Mouse (Mus musculus): ENCODE data around the gene Dpf2. TPM values are rescaled to one million over a fixed set of nuclear protein-coding genes. Genes with fewer than 3 reads are reported as not detected.

Gene Dpf2
- total RNA-seq, 2 experiments from 2014 or later, result 87.8 to 88.4 TPM

GRCm38 (mm10) chr19:5848032-5848825 lies 64.6 kb downstream of the Dpf2 start:
- H3K4me3 ChIP-seq, result peak overlapping the region; percentile 94

DNA sequence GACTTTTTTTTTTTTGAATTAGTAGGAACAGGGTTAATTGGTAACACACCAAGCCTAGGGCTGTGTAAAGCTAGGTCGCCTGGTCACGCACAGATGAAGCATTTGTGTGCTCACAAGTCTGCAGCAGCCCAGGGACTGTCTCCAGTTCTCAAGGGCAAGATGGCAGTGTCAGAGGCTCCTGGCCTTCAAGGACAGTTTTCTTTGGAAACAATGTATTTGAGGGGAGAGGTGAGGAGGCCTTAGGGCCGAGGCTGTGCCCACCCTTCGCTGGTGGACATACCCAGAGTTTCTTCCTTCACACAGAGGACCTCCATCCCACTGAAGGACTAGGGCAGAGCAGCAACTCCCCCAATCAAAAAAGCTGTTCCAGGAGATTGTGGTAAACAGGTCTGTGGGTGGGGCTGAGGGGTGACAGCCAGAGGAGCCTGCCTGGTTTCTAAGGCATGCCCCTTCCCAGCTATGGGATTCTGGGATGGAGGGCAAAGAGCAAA lies 65.5 kb downstream of the Dpf2 start:
- DNase-seq, result peak; percentile 70
- intact Hi-C loops (cut with DNase I), result no loop called here
- Histone ChIP-seq H3K27ac (peak overlapping the region; percentile 98), H3K4me3 (peak overlapping the region; percentile 94)
- no peak for TF ChIP-seq CTCF (IDR thresholded peaks at IDR 0.05)

More at GRCm38 (mm10) chr19:5848032-5848825, 64.6 kb downstream of the Dpf2 start:
- TF ChIP-seq CTCF (IDR thresholded peaks at IDR 0.05), result no peak
- intact Hi-C loops (cut with DNase I), result no loop called here
- peak; percentile 92 for DNase-seq
- peak overlapping the region; percentile 98 for H3K27ac ChIP-seq

DNA sequence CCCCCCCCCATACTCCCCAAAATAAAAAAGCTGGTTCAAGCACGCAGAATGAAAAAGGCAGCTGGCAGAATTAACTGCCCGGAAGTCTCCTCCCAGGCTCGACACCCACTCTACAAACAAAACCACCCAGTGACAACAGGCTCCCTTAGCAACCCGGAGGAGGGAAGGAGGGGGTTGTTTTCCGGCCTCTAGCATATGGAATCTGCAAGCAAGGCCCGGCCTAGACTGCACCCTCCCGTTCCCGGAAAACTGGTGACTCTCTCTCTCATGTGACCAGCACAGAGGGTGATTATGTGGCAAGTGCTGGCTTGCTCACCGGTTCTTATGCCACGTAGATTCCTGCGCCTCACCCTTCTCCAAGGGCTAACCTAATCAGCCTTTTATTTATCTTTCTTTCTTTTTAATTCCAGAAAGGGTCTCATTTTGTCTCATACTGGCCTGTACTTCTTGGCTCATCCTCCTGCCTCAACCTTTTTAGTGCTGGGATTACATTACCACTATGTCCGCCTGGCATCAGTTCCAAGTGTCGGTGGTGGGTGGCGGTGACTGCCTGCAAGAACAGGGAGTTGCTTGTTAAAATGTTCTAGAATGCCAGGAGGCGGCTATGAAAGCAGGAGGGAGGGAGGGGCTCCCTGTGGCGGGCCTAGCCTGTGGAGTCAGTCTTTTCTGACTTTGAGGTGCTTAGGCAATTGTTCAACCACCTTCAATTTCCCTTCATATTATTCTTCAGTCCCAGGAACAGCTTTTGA lies 66.1 kb downstream of the Dpf2 start:
- no peak for TF ChIP-seq CTCF (IDR thresholded peaks at IDR 0.05)
- intact Hi-C loops (cut with DNase I), result no loop called here
- peak overlapping the region; percentile 94 for H3K4me3 ChIP-seq
- DNase-seq, result peak; percentile 92
- H3K27ac ChIP-seq, result peak overlapping the region; percentile 98

Other genes starting within 250 kb of the Dpf2 start
- gene Sipa1, start 249.3 kb downstream of the Dpf2 start, total RNA-seq (2021), result 10 to 100 TPM in 1 of 2 experiments, 1 to 10 TPM in 1; 10.0 to 11.0 TPM
- 10 to 100 TPM in 1 of 2 experiments, 1 to 10 TPM in 1; 8.7 to 11.8 TPM for gene Map3k11, start 224.3 kb downstream of the Dpf2 start, total RNA-seq (2021)
- gene Pcnx3, start 224.1 kb downstream of the Dpf2 start, total RNA-seq (2021), result 10 to 100 TPM; 12.6 to 14.0 TPM
- gene Kcnk7, start 208.6 kb downstream of the Dpf2 start, total RNA-seq (2021), result not detected
- gene Ehbp1l1, start 186.7 kb downstream of the Dpf2 start, total RNA-seq (2021), result 100 to 1,000 TPM; 218 to 220 TPM
- 10 to 100 TPM; 22.2 to 22.6 TPM for gene Fam89b, start 183.4 kb downstream of the Dpf2 start, total RNA-seq (2021)
- gene Ltbp3, start 172.1 kb downstream of the Dpf2 start, total RNA-seq (2021), result 10 to 100 TPM; 32.4 to 44.6 TPM
- 10 to 100 TPM; 71.2 to 78.6 TPM for gene Scyl1, start 141.6 kb downstream of the Dpf2 start, total RNA-seq (2021)
- 1 to 10 TPM; 3.4 to 4.0 TPM for gene Frmd8, start 37.7 kb downstream of the Dpf2 start, total RNA-seq (2021)
- under 1 TPM; 0.79 to 0.84 TPM for gene Slc25a45, start 35.2 kb downstream of the Dpf2 start, total RNA-seq (2021)
- gene Tigd3, start 18.9 kb downstream of the Dpf2 start, total RNA-seq (2021), result under 1 TPM; 0.10 to 0.20 TPM
- 10 to 100 TPM in 1 of 2 experiments, 1 to 10 TPM in 1; 8.2 to 14.3 TPM for gene Cdc42ep2, start 11.8 kb upstream of the Dpf2 start, total RNA-seq (2021)
- 1 to 10 TPM; 8.9 to 9.2 TPM for gene Pola2, start 51.2 kb upstream of the Dpf2 start, total RNA-seq (2021)
- not detected for gene Slc22a20, start 73.1 kb upstream of the Dpf2 start, total RNA-seq (2021)
- gene Capn1, start 102.9 kb upstream of the Dpf2 start, total RNA-seq (2021), result 10 to 100 TPM; 87.0 to 93.7 TPM
- 10 to 100 TPM; 17.1 to 20.6 TPM for gene Syvn1, start 133.6 kb upstream of the Dpf2 start, total RNA-seq (2021)
- gene Mrpl49, start 144.8 kb upstream of the Dpf2 start, total RNA-seq (2021), result 10 to 100 TPM; 24.6 to 30.9 TPM
- 100 to 1,000 TPM; 410 to 473 TPM for gene Fau, start 144.8 kb upstream of the Dpf2 start, total RNA-seq (2021)
- 1 to 10 TPM; 8.3 to 8.5 TPM for gene Znhit2, start 148.2 kb upstream of the Dpf2 start, total RNA-seq (2021)
- 1 to 10 TPM; 4.6 TPM for gene Tm7sf2, start 155.4 kb upstream of the Dpf2 start, total RNA-seq (2021)
- 10 to 100 TPM; 20.6 to 23.9 TPM for gene Vps51, start 164.2 kb upstream of the Dpf2 start, total RNA-seq (2021)
- gene Tmem262, start 167.0 kb upstream of the Dpf2 start, total RNA-seq (2021), result not detected
- not detected for gene Gm28374, start 169.2 kb upstream of the Dpf2 start, total RNA-seq (2021)
- gene Zfpl1, start 171.9 kb upstream of the Dpf2 start, total RNA-seq (2021), result 10 to 100 TPM; 11.2 to 13.1 TPM
- gene Cdca5, start 172.0 kb upstream of the Dpf2 start, total RNA-seq (2021), result not detected
- not detected for gene AC131692.1, start 181.4 kb upstream of the Dpf2 start, total RNA-seq (2021)
- gene Naaladl1, start 192.8 kb upstream of the Dpf2 start, total RNA-seq (2021), result not detected
- gene Sac3d1, start 205.6 kb upstream of the Dpf2 start, total RNA-seq (2021), result 1 to 10 TPM; 9.2 to 9.3 TPM
- 10 to 100 TPM in 1 of 2 experiments, 1 to 10 TPM in 1; 9.0 to 10.0 TPM for gene Snx15, start 215.3 kb upstream of the Dpf2 start, total RNA-seq (2021)
- gene Batf2, start 228.0 kb upstream of the Dpf2 start, total RNA-seq (2021), result under 1 TPM; 0.23 to 0.75 TPM
- gene Arl2, start 228.5 kb upstream of the Dpf2 start, total RNA-seq (2021), result 10 to 100 TPM; 57.5 to 70.8 TPM

Data from gastrocnemius, adult 2 months (tissue).